Mouse (Mus musculus) erythroblast, embryonic 14.5 days (primary cell): ENCODE data around the gene Tspan11. TPM values are rescaled to one million over a fixed set of nuclear protein-coding genes. Genes with fewer than 3 reads are reported as not detected.

ENCODE experiments used
- H3K27me3 ChIP-seq: 2 replicates; pipeline ENCODE4 v1.6.1; 2012; ENCODE audit warnings: inconsistent platforms; ENCODE audit not compliant: control insufficient read depth
- H3K36me3 ChIP-seq: 2 replicates; pipeline ENCODE4 v1.6.1; 2012; ENCODE audit warnings: mild to moderate bottlenecking, inconsistent platforms; ENCODE audit not compliant: control insufficient read depth
- H3K4me1 ChIP-seq: 2 replicates; pipeline ENCODE4 v1.6.1; 2012; ENCODE audit warnings: inconsistent platforms; ENCODE audit not compliant: control insufficient read depth
- H3K4me3 ChIP-seq: replicated peaks from 2 replicates; pipeline ENCODE3; 2012; ENCODE audit warnings: moderate library complexity, mild to moderate bottlenecking, inconsistent platforms
- H3K9me3 ChIP-seq: 2 replicates; pipeline ENCODE4 v1.6.1; 2012; ENCODE audit warnings: low read length, inconsistent platforms, mixed read lengths; ENCODE audit not compliant: control insufficient read depth
- GATA1 ChIP-seq: IDR thresholded peaks from 2 replicates; pipeline ENCODE4 v1.6.1; 2012; ENCODE audit warnings: low read length, inconsistent platforms, mixed read lengths
- TAL1 ChIP-seq: IDR thresholded peaks from 3 replicates; pipeline ENCODE4 v1.6.1; 2012; ENCODE audit warnings: low read length, inconsistent platforms, mixed read lengths
- polyA plus RNA-seq: library from polyadenylated mRNA; stranded (reverse); fragments of >175 nt; gene quantifications from 2 replicates; pipeline ENCODE4 v1.2.3, GENCODE M21; 2012

The Tspan11 gene
- polyA plus RNA-seq, 1 experiment, result not detected

DNA sequence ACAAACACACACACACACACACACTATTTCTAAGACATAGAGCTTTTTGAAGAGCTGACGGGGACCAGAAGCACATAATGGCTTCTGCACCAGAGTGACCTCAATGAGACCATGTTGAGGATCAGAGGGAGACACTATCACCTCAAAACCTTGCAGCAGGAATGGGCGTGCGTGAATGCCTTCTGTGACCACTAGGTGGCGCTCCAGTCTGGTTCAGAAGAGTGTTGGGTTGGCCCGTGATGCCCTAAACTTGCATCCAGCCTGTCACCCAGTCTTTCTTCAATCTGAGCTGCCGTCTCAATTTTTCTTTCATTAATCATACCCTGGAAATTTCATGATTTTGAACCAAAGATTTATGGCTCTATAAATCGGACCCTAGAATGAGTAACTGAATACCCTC, 82.7 kb downstream of the Tspan11 start:
- Histone ChIP-seq H3K4me1 (no peaks in the 10 kb centered on the region), H3K36me3 (peaks cover 4% of the 10 kb centered on the region; the same call in 1 of the 2 replicates), H3K27me3 (no peaks in the 10 kb centered on the region), H3K4me3 (no peak overlapping the region), H3K9me3 (no peaks in the 10 kb centered on the region)
- TF ChIP-seq GATA1 (no peak), TAL1 (no peak)

DNA sequence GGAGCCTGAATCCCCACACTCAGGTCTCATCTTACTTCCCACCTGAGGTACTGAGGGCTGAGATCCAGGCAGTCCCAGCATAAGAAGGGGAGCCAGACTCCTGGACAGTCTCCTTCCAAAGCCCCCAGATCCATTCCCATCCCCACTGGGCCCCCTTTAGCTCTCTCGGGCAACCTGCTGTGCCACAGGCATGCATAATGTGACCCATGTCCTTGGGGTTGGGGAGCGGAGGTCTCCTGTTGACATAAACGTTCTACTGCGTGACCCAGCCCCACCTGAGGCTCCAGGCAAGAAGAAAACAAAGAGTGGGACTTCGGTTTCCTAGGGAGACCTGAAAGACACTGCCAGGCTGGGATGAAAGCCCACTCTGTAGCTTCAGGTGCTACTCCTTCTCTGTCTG, 83.5 kb downstream of the Tspan11 start:
- Histone ChIP-seq H3K36me3 (peaks cover 4% of the 10 kb centered on the region; the same call in 1 of the 2 replicates), H3K27me3 (no peaks in the 10 kb centered on the region), H3K9me3 (no peaks in the 10 kb centered on the region), H3K4me1 (no peaks in the 10 kb centered on the region), H3K4me3 (no peak overlapping the region)
- no peak for TF ChIP-seq GATA1
- TF ChIP-seq TAL1, result no peak

- Histone ChIP-seq H3K4me3 (no peak overlapping the region), H3K4me1 (no peaks in the 10 kb centered on the region), H3K27me3 (no peaks in the 10 kb centered on the region), H3K9me3 (no peaks in the 10 kb centered on the region), H3K36me3 (no peaks in the 10 kb centered on the region)
- no peak for TF ChIP-seq GATA1
- TF ChIP-seq TAL1, result no peak
Measured at GRCm38 (mm10) chr6:127971931-127972330, 84.5 kb downstream of the Tspan11 start.

DNA sequence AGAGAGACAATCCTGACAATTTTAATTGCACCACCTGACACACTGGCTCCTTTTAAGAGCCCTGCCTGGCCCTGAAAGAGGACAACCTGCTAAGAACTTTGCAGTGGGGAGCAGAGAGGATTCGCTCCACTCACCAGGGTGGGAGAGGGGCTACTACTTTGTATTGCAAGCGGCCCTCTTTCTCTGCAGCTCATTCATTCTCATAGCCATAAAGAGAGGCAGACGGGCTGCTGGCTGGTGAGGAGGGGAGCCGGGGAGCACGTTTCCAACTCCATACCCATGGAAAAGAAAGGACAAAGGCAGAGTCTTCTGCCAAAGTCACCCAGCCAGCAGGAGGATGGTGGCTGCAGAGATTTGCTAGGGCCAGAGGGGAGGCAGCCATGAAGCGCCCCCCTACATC, 86.2 kb downstream of the Tspan11 start:
- Histone ChIP-seq H3K4me1 (no peaks in the 10 kb centered on the region), H3K36me3 (no peaks in the 10 kb centered on the region)
- TF ChIP-seq GATA1 (no peak), TAL1 (no peak)

DNA sequence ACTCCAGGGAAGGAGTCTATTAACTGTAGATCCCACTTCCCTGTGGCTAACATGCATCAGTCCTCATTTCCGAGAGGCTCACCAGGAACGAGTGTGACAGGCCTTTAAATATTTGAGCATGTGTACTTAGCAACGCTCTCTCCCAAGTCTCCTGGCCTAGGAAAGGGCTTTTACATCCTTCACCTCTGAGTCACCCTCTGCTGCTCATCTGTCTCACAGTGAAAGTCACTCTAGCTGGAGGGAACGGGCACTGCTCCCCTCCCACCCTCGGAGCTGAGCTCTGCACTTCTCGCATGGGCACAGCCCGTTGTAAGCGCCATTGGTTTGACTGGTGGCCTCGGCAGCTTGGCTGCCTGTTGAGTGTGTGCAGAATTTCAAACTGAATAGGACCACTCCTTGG, 86.6 kb downstream of the Tspan11 start:
- H3K36me3 ChIP-seq, result no peaks in the 10 kb centered on the region; the same call in 1 of the 2 replicates
- H3K4me3 ChIP-seq, result no peak overlapping the region
- H3K27me3 ChIP-seq, result no peaks in the 10 kb centered on the region
- no peak for TF ChIP-seq GATA1
- no peak for TF ChIP-seq TAL1
- no peaks in the 10 kb centered on the region for H3K4me1 ChIP-seq
- no peaks in the 10 kb centered on the region for H3K9me3 ChIP-seq

More for the DNA sequence above, 86.2 kb downstream of the Tspan11 start:
- Histone ChIP-seq H3K4me3 (no peak overlapping the region), H3K9me3 (no peaks in the 10 kb centered on the region), H3K27me3 (no peaks in the 10 kb centered on the region)

- H3K36me3 ChIP-seq, result no peaks in the 10 kb centered on the region; the same call in 1 of the 2 replicates
- H3K9me3 ChIP-seq, result no peaks in the 10 kb centered on the region
- no peak for TF ChIP-seq GATA1
Measured at GRCm38 (mm10) chr6:127976695-127977094, 89.3 kb downstream of the Tspan11 start.

GRCm38 (mm10) chr6:127978941-127979340, 91.6 kb downstream of the Tspan11 start:
- Histone ChIP-seq H3K36me3 (no peaks in the 10 kb centered on the region; the same call in 1 of the 2 replicates), H3K27me3 (no peaks in the 10 kb centered on the region), H3K4me3 (no peak overlapping the region), H3K4me1 (no peaks in the 10 kb centered on the region), H3K9me3 (no peaks in the 10 kb centered on the region)
- TF ChIP-seq TAL1, result no peak
- TF ChIP-seq GATA1, result no peak

More at GRCm38 (mm10) chr6:127976695-127977094, 89.3 kb downstream of the Tspan11 start:
- H3K4me1 ChIP-seq, result no peaks in the 10 kb centered on the region
- no peaks in the 10 kb centered on the region for H3K27me3 ChIP-seq
- no peak overlapping the region for H3K4me3 ChIP-seq

GRCm38 (mm10) chr6:127979831-127980230, 92.4 kb downstream of the Tspan11 start:
- no peaks in the 10 kb centered on the region for H3K27me3 ChIP-seq
- H3K4me3 ChIP-seq, result no peak overlapping the region
- H3K4me1 ChIP-seq, result no peaks in the 10 kb centered on the region
- H3K9me3 ChIP-seq, result no peaks in the 10 kb centered on the region
- TF ChIP-seq TAL1, result no peak
- no peak for TF ChIP-seq GATA1
- no peaks in the 10 kb centered on the region; the same call in 1 of the 2 replicates for H3K36me3 ChIP-seq

DNA sequence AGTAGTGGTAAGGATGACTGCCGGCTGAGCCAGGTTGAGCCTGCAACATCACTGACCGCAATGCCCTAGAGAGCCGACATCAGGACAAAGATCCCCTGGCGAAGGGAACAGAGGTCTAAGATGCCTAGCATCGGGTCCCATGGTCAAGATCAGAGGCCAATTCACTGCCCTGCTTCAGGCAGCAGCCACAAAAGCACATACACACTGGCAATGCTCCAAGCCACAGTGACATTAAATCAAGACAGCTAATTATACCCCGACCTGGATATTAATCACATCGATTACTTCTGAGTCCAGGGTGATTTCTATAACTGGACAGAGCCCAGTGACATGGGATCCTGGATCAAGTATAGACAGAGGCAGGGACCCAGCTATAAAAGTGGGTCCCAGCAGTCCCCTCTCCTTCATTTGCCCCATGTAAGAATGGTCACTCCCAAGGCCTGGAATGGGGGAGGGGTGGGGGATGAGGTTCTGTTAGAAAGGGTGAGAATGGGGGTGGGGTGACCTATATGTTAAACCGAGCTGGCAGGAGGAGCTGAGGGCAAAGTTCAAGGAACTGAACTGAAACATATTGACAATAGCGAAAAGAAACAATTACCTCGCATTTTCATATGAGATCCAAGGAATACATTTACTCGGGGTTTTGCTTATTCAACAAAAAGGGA, 93.1 kb downstream of the Tspan11 start:
- H3K4me3 ChIP-seq, result no peak overlapping the region
- H3K36me3 ChIP-seq, result no peaks in the 10 kb centered on the region; the same call in 1 of the 2 replicates
- no peaks in the 10 kb centered on the region for H3K27me3 ChIP-seq
- H3K9me3 ChIP-seq, result no peaks in the 10 kb centered on the region
- H3K4me1 ChIP-seq, result no peaks in the 10 kb centered on the region
- TF ChIP-seq GATA1, result no peak
- TF ChIP-seq TAL1, result no peak

DNA sequence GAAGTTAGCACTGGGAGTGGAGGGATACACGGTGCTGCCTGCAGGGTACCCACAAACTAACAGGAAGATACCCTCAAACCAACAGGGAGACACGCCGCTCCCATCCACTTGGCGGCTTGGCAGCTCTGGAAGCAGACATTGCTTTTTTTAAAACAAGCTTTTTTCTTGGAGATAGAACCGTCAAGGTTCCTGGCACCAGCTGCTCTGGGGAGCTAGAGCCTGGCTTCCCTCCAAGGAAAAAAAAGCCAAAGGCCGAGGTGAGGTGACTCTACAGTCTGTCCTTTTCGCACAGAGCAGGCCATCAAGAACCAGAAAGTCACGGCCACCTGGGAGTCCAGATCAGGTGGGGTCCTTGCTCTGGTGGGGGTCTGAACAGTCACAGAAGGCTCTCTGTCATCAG, 93.8 kb downstream of the Tspan11 start:
- no peaks in the 10 kb centered on the region; the same call in 1 of the 2 replicates for H3K36me3 ChIP-seq

More for the DNA sequence above, 93.8 kb downstream of the Tspan11 start:
- no peak for TF ChIP-seq GATA1
- TF ChIP-seq TAL1, result no peak
- no peaks in the 10 kb centered on the region for H3K9me3 ChIP-seq
- H3K27me3 ChIP-seq, result no peaks in the 10 kb centered on the region
- H3K4me1 ChIP-seq, result no peaks in the 10 kb centered on the region
- H3K4me3 ChIP-seq, result no peak overlapping the region
